Mouse (Mus musculus) MEL (cell line): ENCODE data around the gene Mcrip2. TPM values are rescaled to one million over a fixed set of nuclear protein-coding genes. Genes with fewer than 3 reads are reported as not detected.

Source experiments
- DNase-seq: peaks from one replicate; pipeline ENCODE4 v3.0.0; 2011; ENCODE audit warnings: low read depth, low spot score
- H3K27ac ChIP-seq: 2 replicates; pipeline ENCODE4 v1.5.1; 2012; ENCODE audit warnings: low read depth, mild to moderate bottlenecking, control low read depth, low read length, moderate library complexity; ENCODE audit not compliant: control insufficient read depth
- H3K27me3 ChIP-seq, 2 experiments: fragments of 150-350 bp in 1 of 2; sonication (generic) in 1 of 2; 2 replicates each; pipeline ENCODE4 v1.6.1; 2012; ENCODE audit warnings: low read length in 2 of 2, mild to moderate bottlenecking in 2 of 2, improper control_type of control experiment in 1 of 2, moderate library complexity in 1 of 2; ENCODE audit not compliant: insufficient read depth in 2 of 2, control insufficient read depth in 1 of 2
- H3K36me3 ChIP-seq, 2 experiments: 2 replicates each; pipeline ENCODE4 v1.6.1; 2012 to 2014; ENCODE audit warnings: low read length in 2 of 2, improper control_type of control experiment in 1 of 2, inconsistent platforms in 1 of 2, mild to moderate bottlenecking in 1 of 2; ENCODE audit not compliant: insufficient read depth in 2 of 2, control insufficient read depth in 1 of 2
- H3K4me1 ChIP-seq, 2 experiments: fragments of 150-350 bp in 1 of 2; sonication (generic) in 1 of 2; 2 replicates each; pipeline ENCODE4 v1.6.1; 2012; ENCODE audit warnings: low read length in 2 of 2, improper control_type of control experiment in 1 of 2, mild to moderate bottlenecking in 1 of 2; ENCODE audit not compliant: insufficient read depth in 2 of 2, control insufficient read depth in 1 of 2
- H3K4me3 ChIP-seq, 2 experiments: fragments of 150-350 bp in 1 of 2; sonication (generic) in 1 of 2; 2 replicates each; pipeline ENCODE4 v1.5.1; 2012; ENCODE audit warnings: low read depth in 2 of 2, low read length in 2 of 2, mild to moderate bottlenecking in 2 of 2, moderate library complexity in 2 of 2, control low read depth in 1 of 2, improper control_type of control experiment in 1 of 2; ENCODE audit not compliant: control insufficient read depth in 1 of 2, insufficient read depth in 1 of 2
- H3K79me2 ChIP-seq: 2 replicates; pipeline ENCODE4 v1.6.1; 2012; ENCODE audit warnings: mild to moderate bottlenecking, low read length, moderate library complexity; ENCODE audit not compliant: control insufficient read depth, poor library complexity, insufficient read depth
- H3K9ac ChIP-seq: 2 replicates; pipeline ENCODE4 v1.6.1; 2012; ENCODE audit warnings: low read depth, mild to moderate bottlenecking, control low read depth, low read length, moderate library complexity; ENCODE audit not compliant: control insufficient read depth, poor library complexity, severe bottlenecking
- H3K9me3 ChIP-seq: fragments of 150-350 bp; sonication (generic); replicated peaks from 2 replicates; pipeline ENCODE4 v1.6.1; 2012; ENCODE audit warnings: mild to moderate bottlenecking, low read length, improper control_type of control experiment, moderate library complexity; ENCODE audit not compliant: insufficient read depth
- BHLHE40 ChIP-seq: IDR thresholded peaks from 2 replicates; pipeline ENCODE4 v1.6.1; 2012; ENCODE audit warnings: low read depth, mild to moderate bottlenecking, inconsistent platforms, low read length, improper control_type of control experiment, borderline replicate concordance
- CHD1 ChIP-seq: IDR thresholded peaks from 2 replicates; pipeline ENCODE4 v1.6.1; 2012; ENCODE audit warnings: low read depth, mild to moderate bottlenecking, inconsistent platforms, low read length, improper control_type of control experiment
- CHD2 ChIP-seq: IDR thresholded peaks from 2 replicates; pipeline ENCODE4 v1.6.1; 2011; ENCODE audit warnings: low read length, improper control_type of control experiment
- CTCF ChIP-seq, 3 experiments: IDR thresholded peaks in 2 of 3; conservative IDR thresholded peaks in 1 of 3; 2 replicates each; pipeline ENCODE4 v1.5.1; 2011 to 2012; ENCODE audit warnings: low read length in 3 of 3, low read depth in 2 of 3, mild to moderate bottlenecking in 2 of 3, improper control_type of control experiment in 1 of 3, inconsistent platforms in 1 of 3, mixed read lengths in 1 of 3, moderate library complexity in 1 of 3; ENCODE audit not compliant: control insufficient read depth in 1 of 3, insufficient read depth in 1 of 3, poor library complexity in 1 of 3, severe bottlenecking in 1 of 3
- E2F4 ChIP-seq: IDR thresholded peaks from 2 replicates; pipeline ENCODE4 v1.6.1; 2011; ENCODE audit warnings: low read depth, low read length, improper control_type of control experiment, borderline replicate concordance
- ETS1 ChIP-seq: IDR thresholded peaks from 2 replicates; pipeline ENCODE4 v1.6.1; 2012; ENCODE audit warnings: low read depth, mild to moderate bottlenecking, inconsistent platforms, low read length, improper control_type of control experiment, moderate library complexity
- JUND ChIP-seq: IDR thresholded peaks from 2 replicates; pipeline ENCODE4 v1.6.1; 2011; ENCODE audit warnings: low read depth, mild to moderate bottlenecking, improper control_type of control experiment, low read length
- KAT2A ChIP-seq: conservative IDR thresholded peaks from 2 replicates; pipeline ENCODE4 v1.6.1; 2012; ENCODE audit warnings: low read depth, low read length, improper control_type of control experiment, inconsistent platforms
- MEF2A ChIP-seq: IDR thresholded peaks from 2 replicates; pipeline ENCODE4 v1.6.1; 2014; ENCODE audit warnings: low read depth, mild to moderate bottlenecking, inconsistent platforms, low read length, improper control_type of control experiment; ENCODE audit not compliant: poor library complexity, insufficient replicate concordance, severe bottlenecking; ENCODE audit errors: extremely low read depth
- MYB ChIP-seq: IDR thresholded peaks from 2 replicates; pipeline ENCODE4 v1.6.1; 2011; ENCODE audit warnings: mild to moderate bottlenecking, low read depth, low read length, improper control_type of control experiment
- NELFE ChIP-seq: IDR thresholded peaks from 2 replicates; pipeline ENCODE4 v1.6.1; 2011; ENCODE audit warnings: low read depth, low read length, improper control_type of control experiment
- NRF1 ChIP-seq: IDR thresholded peaks from 2 replicates; pipeline ENCODE4 v1.6.1; 2014; ENCODE audit warnings: low read depth, mild to moderate bottlenecking, inconsistent platforms, low read length, improper control_type of control experiment, moderate library complexity; ENCODE audit not compliant: poor library complexity, insufficient read depth, severe bottlenecking
- POLR2AphosphoS2 ChIP-seq: IDR thresholded peaks from 2 replicates; pipeline ENCODE4 v1.6.1; 2011; ENCODE audit warnings: low read length, improper control_type of control experiment
- POLR2AphosphoS5 ChIP-seq: IDR thresholded peaks from 2 replicates; pipeline ENCODE4 v1.6.1; 2012; ENCODE audit warnings: low read depth, borderline replicate concordance, mild to moderate bottlenecking, inconsistent platforms, low read length, moderate library complexity, mixed read lengths
- RAD21 ChIP-seq: IDR thresholded peaks from 2 replicates; pipeline ENCODE4 v1.6.1; 2011; ENCODE audit warnings: mild to moderate bottlenecking, low read depth, low read length, improper control_type of control experiment
- SIN3A ChIP-seq: IDR thresholded peaks from 2 replicates; pipeline ENCODE4 v1.6.1; 2012; ENCODE audit warnings: low read length, improper control_type of control experiment, inconsistent platforms
- SMC3 ChIP-seq: IDR thresholded peaks from 2 replicates; pipeline ENCODE4 v1.6.1; 2011; ENCODE audit warnings: low read depth, low read length, improper control_type of control experiment
- TAL1 ChIP-seq: IDR thresholded peaks from 2 replicates; pipeline ENCODE4 v1.6.1; 2012; ENCODE audit warnings: mild to moderate bottlenecking, inconsistent platforms, low read length, moderate library complexity, mixed read lengths
- UBTF ChIP-seq: IDR thresholded peaks from 2 replicates; pipeline ENCODE4 v1.6.1; 2012; ENCODE audit warnings: low read depth, mild to moderate bottlenecking, inconsistent platforms, low read length, improper control_type of control experiment, moderate library complexity, borderline replicate concordance; ENCODE audit not compliant: insufficient read depth
- USF2 ChIP-seq, 2 experiments: IDR thresholded peaks; 2 replicates each; pipeline ENCODE4 v1.6.1; 2011 to 2012; ENCODE audit warnings: improper control_type of control experiment in 2 of 2, low read length in 2 of 2, borderline replicate concordance in 1 of 2, inconsistent platforms in 1 of 2, low read depth in 1 of 2, mild to moderate bottlenecking in 1 of 2; ENCODE audit not compliant: insufficient read depth in 1 of 2
- ZC3H11A ChIP-seq: IDR thresholded peaks from 2 replicates; pipeline ENCODE4 v1.6.1; 2012; ENCODE audit warnings: low read depth, mild to moderate bottlenecking, inconsistent platforms, low read length, improper control_type of control experiment
- polyA plus RNA-seq, 2 experiments: library from polyadenylated mRNA; stranded (reverse) in 1 of 2; unstranded in 1 of 2; fragments of >175 nt in 1 of 2; fragments of >200 nt in 1 of 2; gene quantifications; 2 replicates each; pipeline versions ENCODE4 v1.2.1 to v1.2.4; 2012; ENCODE audit warnings: low replicate concordance in 2 of 2, low read depth in 1 of 2; ENCODE audit not compliant: insufficient read length in 2 of 2, insufficient read depth in 1 of 2, missing spikeins in 1 of 2
- total RNA-seq: library from RNA; depleted of rRNA; stranded (reverse); fragments of 300-350 nt; gene quantifications from 2 replicates; pipeline ENCODE4 v1.2.3, GENCODE M21; 2012

The Mcrip2 gene
- total and polyA plus RNA-seq, 3 experiments: 88.9 to 281 (median 107) TPM

- Histone ChIP-seq H3K27ac (no peak overlapping the region), H3K36me3 (no peaks in the 10 kb centered on the region), H3K4me3 (no peak overlapping the region), H3K9ac (no peak overlapping the region), H3K4me1 (no peaks in the 10 kb centered on the region), H3K9me3 (no peaks in the 10 kb centered on the region), H3K27me3 (no peaks in the 10 kb centered on the region), H3K79me2 (peaks cover 2% of the 10 kb centered on the region; the same call in 1 of the 2 replicates)
- no peak for DNase-seq
- TF ChIP-seq USF2 (IDR thresholded peaks at IDR 0.05; ENCODE audit: borderline replicate concordance in 1 of 2, insufficient read depth in 1 of 2, low read depth in 1 of 2, low read length in 2 of 2) (no peak), POLR2AphosphoS2 (no peak), BHLHE40 (no peak), CTCF (IDR thresholded peaks at IDR 0.05 in 2 of 3, conservative IDR thresholded peaks at IDR 0.05 in 1 of 3; ENCODE audit: control insufficient read depth in 1 of 3, insufficient read depth in 1 of 3, low read depth in 2 of 3, low read length in 3 of 3, poor library complexity in 1 of 3, severe bottlenecking in 1 of 3) (no peak), JUND (no peak), SIN3A (no peak), NELFE (no peak), POLR2AphosphoS5 (no peak), E2F4 (no peak)
Measured at GRCm38 (mm10) chr17:25895415-25895814, 26.9 kb upstream of the Mcrip2 start.

DNA sequence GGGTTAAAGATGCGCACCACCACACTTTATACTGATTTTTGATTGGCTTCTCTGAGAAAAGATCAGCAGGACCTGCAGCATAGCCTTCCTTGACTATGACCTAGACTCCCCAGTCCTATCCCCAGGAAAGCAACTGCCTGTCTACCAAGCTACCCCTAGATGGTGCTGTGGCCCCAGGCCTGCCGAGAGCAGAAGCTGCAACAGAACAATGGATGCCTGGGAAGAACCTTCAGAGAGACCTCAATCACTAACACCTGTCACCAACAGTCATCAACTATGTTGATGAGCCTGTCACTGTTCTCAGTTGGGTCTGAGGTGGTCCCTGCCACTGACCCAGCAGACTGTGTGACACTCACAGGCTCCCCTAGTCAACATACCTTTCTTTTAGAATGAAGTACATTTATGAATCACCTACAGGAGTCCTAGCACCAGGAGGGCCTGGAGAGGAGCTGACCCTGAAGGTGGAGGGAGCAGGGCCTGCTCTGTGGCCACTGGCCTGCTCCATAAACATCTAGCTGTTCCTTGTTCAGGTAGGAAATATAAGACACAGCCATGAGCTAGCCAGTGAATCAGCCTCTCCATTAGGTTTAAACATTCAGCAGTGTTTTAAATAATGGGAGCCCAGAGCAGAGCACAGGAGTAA lies 25.5 kb upstream of the Mcrip2 start:
- Histone ChIP-seq H3K9me3 (no peaks in the 10 kb centered on the region), H3K79me2 (peaks cover 2% of the 10 kb centered on the region; the same call in 1 of the 2 replicates), H3K36me3 (peaks cover 0 to 4% of the 10 kb centered on the region in 2 experiments; a peak in 1 of 4 replicates), H3K4me1 (0 out of 4 replicates have a peak, but pooled peaks cover 0 to 6% of the 10 kb centered on the region in 2 experiments), H3K4me3 (no peak overlapping the region), H3K9ac (no peak overlapping the region), H3K27ac (no peak overlapping the region), H3K27me3 (no peaks in the 10 kb centered on the region)
- DNase-seq: peak; percentile 79
- TF ChIP-seq POLR2AphosphoS5: no peak
- no peak for TF ChIP-seq MEF2A
- TF ChIP-seq NELFE: no peak
- TF ChIP-seq UBTF: no peak
- peak; percentile 85 for TF ChIP-seq SMC3
- TF ChIP-seq ZC3H11A: peak; percentile 72
- TF ChIP-seq MYB: no peak
- no peak for TF ChIP-seq NRF1
- no peak for TF ChIP-seq E2F4
- TF ChIP-seq TAL1: no peak
- 0 out of 2 replicates have a peak, but pooled peaks have one; percentile 42 for TF ChIP-seq SIN3A
- no peak for TF ChIP-seq CHD1
- TF ChIP-seq ETS1: no peak
- no peak for TF ChIP-seq CHD2
- peak; percentile 93 to 96 (median 94) for TF ChIP-seq CTCF (IDR thresholded peaks at IDR 0.05 in 2 of 3, conservative IDR thresholded peaks at IDR 0.05 in 1 of 3; ENCODE audit: control insufficient read depth in 1 of 3, insufficient read depth in 1 of 3, low read depth in 2 of 3, low read length in 3 of 3, poor library complexity in 1 of 3, severe bottlenecking in 1 of 3)
- TF ChIP-seq KAT2A: no peak
- peak; percentile 94 for TF ChIP-seq RAD21
